Mouse (Mus musculus) stomach, embryonic 14.5 days (tissue): ENCODE data around the gene Dlst. TPM values are rescaled to one million over a fixed set of nuclear protein-coding genes. Genes with fewer than 3 reads are reported as not detected.
"Not testable (repeated sequence)": the region's sequence is repeated elsewhere in the genome, so short reads cannot be mapped to it uniquely, and the experiment has no call there.

ENCODE experiments used
- ATAC-seq: fragments of 200-750 bp; cut with Nextera tagmentation; 2 replicates; pipeline ENCODE4 v1.8.0; 2017; ENCODE audit warnings: low read depth, moderate TSS enrichment; ENCODE audit not compliant: insufficient number of reproducible peaks, insufficient read depth, low FRiP score
- H3K27ac ChIP-seq: fragments of 300-500 bp; sonication (generic); 2 replicates; pipeline ENCODE4 v1.5.1; 2014; ENCODE audit warnings: mild to moderate bottlenecking, low read length, moderate library complexity, mixed read lengths
- H3K27me3 ChIP-seq: fragments of 300-500 bp; sonication (generic); 2 replicates; pipeline ENCODE4 v1.6.1; 2014; ENCODE audit warnings: low read length, control low read depth, mixed read lengths; ENCODE audit not compliant: control insufficient read depth, insufficient read depth
- H3K36me3 ChIP-seq: fragments of 300-500 bp; sonication (generic); 2 replicates; pipeline ENCODE4 v1.6.1; 2014; ENCODE audit warnings: mild to moderate bottlenecking, control low read depth, low read length, moderate library complexity, mixed read lengths; ENCODE audit not compliant: control insufficient read depth, insufficient read depth
- H3K4me1 ChIP-seq: fragments of 300-500 bp; sonication (generic); 2 replicates; pipeline ENCODE4 v1.6.1; 2014; ENCODE audit warnings: low read length, control low read depth, mixed read lengths; ENCODE audit not compliant: control insufficient read depth, insufficient read depth
- H3K4me2 ChIP-seq: fragments of 300-500 bp; sonication (generic); replicated peaks from 2 replicates; pipeline ENCODE4 v1.6.1; 2014; ENCODE audit warnings: low read depth, low read length, control low read depth
- H3K4me3 ChIP-seq: fragments of 300-500 bp; sonication (generic); 2 replicates; pipeline ENCODE4 v1.5.1; 2014; ENCODE audit warnings: low read depth, low read length, control low read depth
- H3K9ac ChIP-seq: fragments of 300-500 bp; sonication (generic); replicated peaks from 2 replicates; pipeline ENCODE4 v1.6.1; 2014; ENCODE audit warnings: low read depth, mild to moderate bottlenecking, control low read depth, low read length, moderate library complexity, mixed read lengths
- H3K9me3 ChIP-seq: fragments of 300-500 bp; sonication (generic); 2 replicates; pipeline ENCODE4 v1.6.1; 2016; ENCODE audit warnings: low read depth, low read length, control low read depth; ENCODE audit not compliant: control insufficient read depth
- WGBS: fragments of 180-500 bp; shearing (Covaris S2); extraction: QIAGEN DNeasy Blood & Tissue Kit; methylation state at CpG from one replicate; pipeline ENCODE4 v1.1.7; 2014; 5-methylcytosine and 5-hydroxymethylcytosine counted together
- polyA plus RNA-seq: library from polyadenylated mRNA; unstranded; fragments of >200 nt; fragmentation: Nextera tagmentation; extraction: Ambion mirVana; gene quantifications from 2 replicates; pipeline ENCODE4 v1.2.1, GENCODE M21; 2014

The Dlst gene
- polyA plus RNA-seq, 1 experiment from 2014 or later = 102 TPM

- WGBS = 75% methylated on average over 4 of the region's 4 CpGs
- Histone ChIP-seq H3K4me1 (no peaks in the 10 kb centered on the region), H3K4me3 (no peak overlapping the region), H3K9me3 (no peaks in the 10 kb centered on the region), H3K27me3 (no peaks in the 10 kb centered on the region), H3K9ac (no peak overlapping the region), H3K36me3 (peaks cover 37% of the 10 kb centered on the region), H3K27ac (no peak overlapping the region), H3K4me2 (no peak overlapping the region)
- ATAC-seq = no peak
Observed at GRCm38 (mm10) chr12:85136627-85137026, 26.0 kb downstream of the Dlst start.

- no peak for ATAC-seq
- Histone ChIP-seq H3K27ac (no peak overlapping the region), H3K9me3 (no peaks in the 10 kb centered on the region), H3K27me3 (no peaks in the 10 kb centered on the region), H3K36me3 (peaks cover 7% of the 10 kb centered on the region; the same call in 1 of the 2 replicates), H3K4me1 (no peaks in the 10 kb centered on the region), H3K4me3 (no peak overlapping the region), H3K4me2 (no peak overlapping the region; the same call in 1 of the 2 replicates), H3K9ac (no peak overlapping the region)
- WGBS = 35% methylated on average over 18 of the region's 18 CpGs
Observed at GRCm38 (mm10) chr12:85140036-85140701, 29.5 kb downstream of the Dlst start.

GRCm38 (mm10) chr12:85141096-85141495, 30.5 kb downstream of the Dlst start:
- H3K27ac ChIP-seq = no peak overlapping the region
- no peaks in the 10 kb centered on the region for H3K36me3 ChIP-seq
- no peaks in the 10 kb centered on the region for H3K27me3 ChIP-seq
- no peaks in the 10 kb centered on the region for H3K9me3 ChIP-seq
- no peaks in the 10 kb centered on the region for H3K4me1 ChIP-seq
- 84% methylated on average over 6 of the region's 6 CpGs for WGBS
- H3K9ac ChIP-seq = no peak overlapping the region
- ATAC-seq = no peak
- H3K4me3 ChIP-seq = no peak overlapping the region
- no peak overlapping the region for H3K4me2 ChIP-seq

GRCm38 (mm10) chr12:85142803-85143202, 32.2 kb downstream of the Dlst start:
- Histone ChIP-seq H3K4me2 (no peak overlapping the region), H3K36me3 (no peaks in the 10 kb centered on the region), H3K27me3 (no peaks in the 10 kb centered on the region), H3K9ac (no peak overlapping the region), H3K4me3 (no peak overlapping the region), H3K9me3 (no peaks in the 10 kb centered on the region), H3K4me1 (peaks cover 5% of the 10 kb centered on the region; the same call in 1 of the 2 replicates), H3K27ac (no peak overlapping the region)
- WGBS = 13% methylated on average over 4 of the region's 4 CpGs
- no peak; the same call in 1 of the 2 replicates for ATAC-seq

- H3K27ac ChIP-seq, H3K4me2 ChIP-seq, H3K4me1 ChIP-seq, H3K27me3 ChIP-seq, ATAC-seq, H3K9ac ChIP-seq, H3K36me3 ChIP-seq, H3K9me3 ChIP-seq, H3K4me3 ChIP-seq: not testable (repeated sequence)
- 69% methylated on average over 2 of the region's 2 CpGs for WGBS
Observed at GRCm38 (mm10) chr12:85144276-85144675, 33.6 kb downstream of the Dlst start.

GRCm38 (mm10) chr12:85144821-85145220, 34.2 kb downstream of the Dlst start:
- H3K4me2 ChIP-seq = no peak overlapping the region
- no peak for ATAC-seq
- H3K36me3 ChIP-seq = no peaks in the 10 kb centered on the region
- no peak overlapping the region for H3K27ac ChIP-seq
- H3K4me1 ChIP-seq = peaks cover 5% of the 10 kb centered on the region; the same call in 1 of the 2 replicates
- no peaks in the 10 kb centered on the region for H3K27me3 ChIP-seq
- H3K4me3 ChIP-seq = no peak overlapping the region
- 93% methylated on average over 4 of the region's 4 CpGs for WGBS
- H3K9ac ChIP-seq = no peak overlapping the region
- H3K9me3 ChIP-seq = no peaks in the 10 kb centered on the region

DNA sequence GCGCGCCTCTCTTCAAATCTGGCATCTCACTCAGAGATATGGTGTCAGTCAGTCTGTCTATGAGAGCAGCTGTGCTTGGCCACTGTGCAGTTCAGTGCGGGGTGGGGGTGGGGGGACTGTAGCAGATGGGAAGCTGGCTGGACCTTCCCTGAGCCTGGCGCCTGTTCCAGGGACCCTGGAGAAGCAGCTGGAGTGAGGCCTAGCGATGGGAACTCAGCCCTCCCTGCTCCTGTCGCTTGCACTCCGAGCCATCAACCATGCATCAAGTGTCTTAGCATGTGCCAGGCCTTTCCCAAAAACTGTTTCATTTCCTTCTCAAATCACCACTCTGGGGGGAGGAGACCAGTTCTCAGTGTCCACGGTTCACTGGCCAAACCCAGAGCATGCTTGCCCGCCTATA, 35.0 kb downstream of the Dlst start:
- Histone ChIP-seq H3K4me3 (no peak overlapping the region), H3K9ac (no peak overlapping the region), H3K27ac (peak overlapping the region; percentile 4; the same call in 1 of the 2 replicates), H3K9me3 (no peaks in the 10 kb centered on the region), H3K36me3 (no peaks in the 10 kb centered on the region), H3K4me2 (no peak overlapping the region), H3K4me1 (peaks cover 5% of the 10 kb centered on the region; the same call in 1 of the 2 replicates), H3K27me3 (no peaks in the 10 kb centered on the region)
- no peak for ATAC-seq
- 55% methylated on average over 9 of the region's 9 CpGs for WGBS

- ATAC-seq = 0 out of 2 replicates have a peak, but pooled peaks have one; percentile 12
- Histone ChIP-seq H3K4me3 (no peak overlapping the region), H3K27ac (no peak overlapping the region), H3K4me1 (peaks cover 5% of the 10 kb centered on the region; the same call in 1 of the 2 replicates), H3K27me3 (no peaks in the 10 kb centered on the region), H3K9me3 (no peaks in the 10 kb centered on the region), H3K4me2 (no peak overlapping the region), H3K36me3 (no peaks in the 10 kb centered on the region), H3K9ac (no peak overlapping the region)
- WGBS = 35% methylated on average over 9 of the region's 11 CpGs
Observed at GRCm38 (mm10) chr12:85146355-85146754, 35.7 kb downstream of the Dlst start.

- 76% methylated on average over 9 of the region's 9 CpGs for WGBS
- no peak for ATAC-seq
- Histone ChIP-seq H3K36me3 (no peaks in the 10 kb centered on the region), H3K27me3 (no peaks in the 10 kb centered on the region), H3K27ac (no peak overlapping the region), H3K4me1 (peaks cover 5% of the 10 kb centered on the region; the same call in 1 of the 2 replicates), H3K4me3 (no peak overlapping the region), H3K4me2 (no peak overlapping the region), H3K9ac (no peak overlapping the region), H3K9me3 (no peaks in the 10 kb centered on the region)
Observed at GRCm38 (mm10) chr12:85146881-85147280, 36.2 kb downstream of the Dlst start.
